Mouse (Mus musculus) thymus, postnatal 0 days (tissue): ENCODE data around the gene Spi1. TPM values are rescaled to one million over a fixed set of nuclear protein-coding genes. Genes with fewer than 3 reads are reported as not detected.

Source experiments
- DNase-seq: peaks from one replicate; pipeline ENCODE4 v3.0.0-alpha.2; 2015; ENCODE audit warnings: low spot score
- polyA plus RNA-seq: library from polyadenylated mRNA; unstranded; fragments of >200 nt; fragmentation: Nextera tagmentation; extraction: Ambion mirVana; gene quantifications from 2 replicates; pipeline ENCODE4 v1.2.1, GENCODE M21; 2015

Gene Spi1
- polyA plus RNA-seq, 1 experiment from 2014 or later, result 13.8 TPM

- no peak for DNase-seq
Observed at GRCm38 (mm10) chr2:91121497-91121896, 39.3 kb downstream of the Spi1 start.

GRCm38 (mm10) chr2:91123521-91123920 lies 41.3 kb downstream of the Spi1 start:
- no peak for DNase-seq

DNA sequence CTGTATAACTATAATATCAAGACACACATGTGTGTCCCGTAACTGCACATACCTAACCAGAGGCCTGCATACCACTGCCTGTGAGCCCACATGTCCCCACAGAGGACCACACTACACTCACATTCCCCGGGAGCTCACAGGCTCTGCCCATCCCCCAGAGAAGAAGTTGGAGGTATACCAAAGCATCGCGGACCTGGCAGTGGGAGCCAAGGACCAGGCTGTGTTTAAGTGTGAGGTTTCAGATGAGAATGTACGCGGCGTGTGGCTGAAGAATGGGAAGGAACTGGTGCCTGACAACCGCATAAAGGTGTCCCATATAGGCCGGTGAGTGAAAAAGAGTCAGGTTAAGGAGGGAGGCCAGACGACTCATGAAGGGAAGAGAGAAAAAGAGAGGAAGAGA lies 42.9 kb downstream of the Spi1 start:
- DNase-seq, result no peak

- no peak for DNase-seq
Observed at GRCm38 (mm10) chr2:91128761-91129160, 46.6 kb downstream of the Spi1 start.

- no peak for DNase-seq
Observed at GRCm38 (mm10) chr2:91130126-91130525, 47.9 kb downstream of the Spi1 start.

- no peak for DNase-seq
Observed at GRCm38 (mm10) chr2:91131251-91131650, 49.1 kb downstream of the Spi1 start.

GRCm38 (mm10) chr2:91132035-91132434 lies 49.8 kb downstream of the Spi1 start:
- no peak for DNase-seq

DNA sequence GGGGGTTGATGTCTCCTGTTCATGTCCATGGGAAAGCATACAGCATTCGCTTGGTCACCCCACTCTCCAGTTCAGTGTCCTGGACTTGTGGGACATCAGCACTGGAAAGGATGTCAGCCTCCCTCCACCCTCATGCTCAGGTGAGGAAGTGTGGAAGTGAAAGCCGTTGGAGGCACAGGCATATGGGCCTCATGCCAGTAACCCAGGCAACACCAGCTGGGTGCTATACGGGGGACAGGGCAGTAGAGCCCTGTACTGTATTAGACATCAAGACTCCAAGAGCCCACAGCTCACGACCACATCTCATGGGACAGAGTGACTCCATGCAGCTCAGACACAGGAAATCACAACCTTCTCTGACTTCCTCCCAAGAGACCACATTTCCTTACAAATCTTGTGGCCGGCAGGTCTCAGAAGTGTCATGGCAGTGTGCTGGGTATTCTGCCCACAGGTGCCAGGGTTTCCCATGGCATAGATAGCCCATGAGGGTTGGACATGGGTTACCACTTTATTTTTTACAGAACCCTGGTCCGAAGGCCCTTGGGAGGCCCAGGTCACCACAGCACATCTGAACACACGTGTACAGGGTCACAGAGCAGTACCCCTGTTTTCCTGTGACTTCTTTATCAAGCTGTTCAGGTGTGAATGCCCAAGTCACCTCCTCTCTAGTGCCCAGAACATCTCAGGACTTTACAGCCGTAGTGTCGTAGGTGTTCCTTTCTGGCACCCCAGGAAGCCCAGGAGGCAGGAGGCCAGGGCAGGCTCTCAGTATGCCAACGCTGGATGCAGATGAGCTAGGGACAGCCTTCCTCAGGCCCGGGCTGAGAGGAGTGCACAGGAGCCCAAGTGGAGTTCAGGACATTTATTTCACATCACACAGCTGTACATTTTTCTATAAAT lies 54.6 kb downstream of the Spi1 start:
- DNase-seq, result no peak

DNA sequence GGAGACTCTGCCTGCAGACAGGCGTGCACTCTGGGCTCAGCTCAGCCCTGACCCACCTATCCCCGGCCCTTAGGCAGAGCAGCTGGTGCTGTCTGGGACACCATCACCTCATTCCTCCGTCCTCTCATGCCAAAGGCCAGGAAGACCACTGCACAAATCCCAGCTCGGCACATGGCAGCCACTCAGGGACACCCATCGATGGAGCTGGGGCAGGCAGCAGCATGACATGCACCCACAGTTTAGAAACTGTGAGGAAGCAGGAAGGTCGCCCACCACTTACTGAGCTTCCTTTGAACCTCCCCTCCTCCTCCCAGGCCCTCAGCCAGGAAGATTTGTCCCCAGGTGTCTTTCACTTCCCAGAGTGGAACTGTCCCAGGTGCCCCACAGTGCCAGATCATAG lies 55.3 kb downstream of the Spi1 start:
- no peak for DNase-seq

DNA sequence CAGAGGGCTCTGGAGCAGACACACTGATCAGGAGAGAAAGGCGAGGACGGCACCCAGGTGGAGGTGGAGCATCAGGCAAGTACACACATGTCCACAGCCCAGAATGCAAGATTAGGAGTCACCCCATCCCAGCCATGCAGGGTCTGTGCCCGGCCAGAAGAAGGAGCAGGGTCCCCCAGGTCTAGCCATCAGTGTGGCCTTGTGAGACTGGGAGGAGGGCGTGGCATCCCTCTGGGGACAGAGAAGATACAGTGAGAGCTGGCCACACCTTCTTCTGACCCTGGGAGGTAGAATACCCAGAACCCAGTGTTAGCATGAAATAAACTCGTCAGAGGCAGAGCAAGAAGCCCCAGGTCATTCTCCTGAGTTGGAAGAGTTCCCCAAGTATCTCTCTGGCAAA lies 57.1 kb downstream of the Spi1 start:
- no peak for DNase-seq

GRCm38 (mm10) chr2:91139764-91140163 lies 57.6 kb downstream of the Spi1 start:
- no peak for DNase-seq

GRCm38 (mm10) chr2:91142920-91143319 lies 60.7 kb downstream of the Spi1 start:
- no peak for DNase-seq

DNA sequence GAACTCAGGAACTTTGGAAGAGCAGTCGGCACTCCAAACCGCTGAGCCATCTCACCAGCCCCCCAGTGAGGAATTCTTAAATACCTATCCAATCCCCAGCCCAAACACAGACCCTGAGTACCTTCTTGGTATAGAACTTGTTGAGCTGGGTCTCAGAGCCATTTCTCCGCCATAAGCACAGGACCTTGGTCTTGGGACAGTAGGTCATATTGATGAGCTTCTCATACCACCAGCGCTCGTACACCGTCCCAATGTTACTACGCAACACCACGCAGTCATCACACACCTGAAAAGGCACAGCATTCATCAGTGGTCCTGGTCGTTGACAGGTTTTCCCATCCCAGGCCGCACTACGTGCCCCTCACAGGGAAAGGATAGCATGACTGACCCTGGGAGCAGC lies 61.2 kb downstream of the Spi1 start:
- no peak for DNase-seq

DNA sequence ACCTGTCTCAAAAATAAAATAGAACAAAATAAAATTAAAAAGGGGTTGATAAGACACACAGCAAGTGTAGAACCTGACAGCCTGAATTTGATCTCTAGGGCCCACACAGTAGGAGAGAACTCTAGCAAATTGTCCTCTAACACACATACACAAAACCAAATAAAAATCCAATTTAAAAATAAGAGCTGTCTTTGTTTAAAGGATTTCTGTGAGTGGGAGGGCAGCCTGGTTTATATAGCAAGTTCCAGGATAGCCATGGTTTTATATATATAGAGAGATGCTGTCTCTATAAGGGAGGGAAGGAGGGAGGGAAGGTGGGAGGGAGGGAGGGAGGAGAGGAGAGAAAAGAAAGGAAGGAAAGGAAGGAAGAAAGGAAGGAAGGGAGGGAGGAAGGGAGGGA lies 65.9 kb downstream of the Spi1 start:
- no peak for DNase-seq

DNA sequence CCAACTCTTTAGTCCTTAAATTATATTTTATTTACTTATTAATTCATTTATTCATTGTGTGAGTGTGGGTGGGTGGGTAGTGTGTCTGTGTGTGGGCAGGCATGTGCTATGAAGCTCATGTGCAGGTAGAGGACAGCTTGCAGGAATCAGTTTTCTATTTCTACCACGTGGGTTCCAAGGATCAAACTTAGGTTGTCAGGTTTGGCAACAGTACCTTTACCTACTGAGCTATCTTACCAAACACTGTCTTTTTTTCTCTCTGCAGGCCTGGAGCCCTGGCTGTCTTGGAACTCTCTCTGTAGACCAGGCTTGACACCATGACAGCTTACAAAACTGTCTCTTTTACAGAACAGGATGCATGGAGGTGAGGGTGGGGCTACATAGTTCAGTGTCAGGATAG lies 69.1 kb downstream of the Spi1 start:
- DNase-seq, result no peak

- DNase-seq, result no peak
Observed at GRCm38 (mm10) chr2:91152885-91153377, 70.7 kb downstream of the Spi1 start.

GRCm38 (mm10) chr2:91154091-91154490 lies 71.9 kb downstream of the Spi1 start:
- DNase-seq, result no peak

DNA sequence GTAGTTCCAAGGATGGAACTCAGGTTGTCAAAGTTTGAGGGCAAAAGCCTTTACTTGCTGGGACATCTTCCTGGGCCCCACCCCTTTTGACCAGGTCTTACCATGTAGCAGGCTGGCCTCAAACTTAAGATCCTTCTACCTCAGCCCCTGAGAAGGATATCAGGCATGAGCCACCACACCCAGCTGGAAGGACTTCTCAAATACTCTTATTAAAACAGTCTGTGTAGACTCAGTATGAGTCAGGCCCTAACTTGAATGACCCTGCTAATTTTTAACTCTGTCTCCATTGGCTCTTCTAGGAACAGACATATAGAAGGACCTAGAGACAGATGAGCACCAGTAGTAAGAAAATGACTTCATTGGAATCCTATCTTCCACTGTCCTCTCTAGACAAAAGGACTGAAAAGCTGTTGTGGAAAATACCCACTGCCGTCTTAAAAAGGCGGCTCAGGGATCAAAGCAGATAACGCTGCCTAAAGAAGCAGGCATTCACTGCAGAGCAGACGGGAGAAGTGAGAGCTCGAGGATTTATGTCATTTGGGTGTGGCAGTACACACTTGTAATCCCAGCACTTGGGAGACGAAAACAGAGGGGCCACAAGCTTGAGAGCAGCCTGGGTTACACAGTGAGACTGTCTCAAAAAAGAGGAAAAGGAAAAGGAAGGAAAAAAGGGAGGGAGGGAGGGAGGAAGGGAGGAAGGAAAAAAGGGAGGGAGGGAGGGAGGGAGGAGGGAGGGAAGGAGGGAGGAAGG lies 75.0 kb downstream of the Spi1 start:
- DNase-seq, result no peak

DNA sequence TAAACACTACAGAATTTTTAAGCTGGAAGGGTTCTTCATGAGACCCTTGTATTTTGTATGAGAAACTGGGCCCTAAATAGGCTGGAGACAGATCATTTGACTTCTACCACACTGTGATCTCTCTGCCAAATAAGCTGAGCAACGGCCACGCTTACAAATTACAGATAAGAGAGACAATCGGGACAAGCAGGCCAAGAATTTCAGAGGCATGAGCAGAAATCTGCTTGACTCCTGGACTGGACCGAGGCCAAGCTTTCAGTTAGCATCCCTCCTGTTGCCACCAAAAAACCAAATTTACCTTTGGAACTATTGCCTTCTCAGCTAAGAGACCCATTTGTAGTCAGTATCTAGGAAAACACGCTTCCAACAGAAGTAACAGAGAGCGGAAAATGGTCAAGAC lies 78.4 kb downstream of the Spi1 start:
- no peak for DNase-seq

DNA sequence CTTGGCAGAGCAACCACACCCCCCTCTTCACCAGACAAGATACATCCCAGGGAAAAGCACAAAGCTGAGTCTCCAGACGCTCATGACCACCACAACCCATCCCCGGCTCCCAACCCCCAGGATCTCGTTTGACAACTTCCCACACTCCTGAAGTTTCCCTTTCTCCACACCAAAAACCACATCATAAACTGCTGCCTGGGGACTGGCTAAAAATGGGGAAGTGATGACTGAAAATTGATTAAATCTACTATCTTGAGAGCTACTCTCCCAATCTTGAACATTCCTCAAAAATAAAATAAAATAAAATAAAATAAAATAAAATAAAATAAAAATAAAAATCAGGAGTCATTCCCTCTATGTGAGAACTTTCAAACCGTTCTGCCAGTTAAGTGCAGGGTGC lies 80.8 kb downstream of the Spi1 start:
- DNase-seq, result no peak

- no peak for DNase-seq
Observed at GRCm38 (mm10) chr2:91163532-91163931, 81.3 kb downstream of the Spi1 start.

DNA sequence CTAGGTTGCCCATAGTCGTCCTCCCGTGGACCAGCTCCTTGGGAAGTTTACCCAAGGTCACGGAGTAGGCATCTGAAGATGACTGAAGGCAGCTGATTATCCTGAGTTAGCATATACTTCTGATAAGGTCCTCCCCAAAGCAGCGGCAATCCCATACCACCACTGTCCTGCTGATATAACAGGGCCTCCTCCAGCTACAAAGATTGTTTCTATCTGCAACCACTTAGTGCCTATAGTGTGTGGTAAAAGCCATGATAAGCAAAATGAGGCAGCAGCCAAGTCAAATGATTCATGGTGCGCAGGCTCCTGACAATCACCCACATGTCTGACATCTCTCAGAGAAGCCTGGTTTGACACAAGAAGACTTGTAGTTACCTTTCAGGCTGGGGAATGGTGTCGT lies 82.8 kb downstream of the Spi1 start:
- no peak for DNase-seq
